ENCODE assay signal across 19 mouse cellular contexts in genomic region chr4:140210129-140210890, GRCm38 (mm10). TPM values are rescaled to one million over a fixed set of nuclear protein-coding genes. Genes with fewer than 3 reads are reported as not detected.
DNase-seq lines count a peak whose midpoint lies in the region; ATAC-seq lines count a peak whose summit lies in the region.
"Had no signal": no experiment of that assay in that cellular context is flagged by ENCODE, and none has a peak within 500 bp of the region (broad histone marks: within the 10 kb centered on the region; RNA-seq: fewer than 3 reads in every experiment).

No protein-coding gene starts in this region.

- no peaks in the 10 kb centered on the region for H3K9me3 ChIP-seq in hindbrain, embryonic 10.5 days
- no peaks in the 10 kb centered on the region for H3K9me3 ChIP-seq in hindbrain, embryonic 16.5 days (ENCODE audit: control insufficient read depth, low read length)
- H3K9me3 ChIP-seq in forebrain, embryonic 12.5 days = no peaks in the 10 kb centered on the region
- no peaks in the 10 kb centered on the region for H3K9me3 ChIP-seq in forebrain, embryonic 15.5 days
- no peaks in the 10 kb centered on the region for H3K9me3 ChIP-seq in midbrain, embryonic 13.5 days
- H3K9me3 ChIP-seq: heart, embryonic 13.5 days; intestine, embryonic 15.5 days had no signal

- H3K27me3 ChIP-seq in hindbrain, embryonic 10.5 days (ENCODE audit: insufficient read depth, poor library complexity, severe bottlenecking) = peaks cover 28% of the 10 kb centered on the region
- no peaks in the 10 kb centered on the region; the same call in 1 of the 2 replicates for H3K27me3 ChIP-seq in hindbrain, embryonic 16.5 days (replicated peaks; ENCODE audit: control insufficient read depth, insufficient read depth, low read length)
- H3K27me3 ChIP-seq in forebrain, embryonic 12.5 days = no peaks in the 10 kb centered on the region
- H3K27me3 ChIP-seq in forebrain, embryonic 15.5 days = no peaks in the 10 kb centered on the region
- no peaks in the 10 kb centered on the region; the same call in 1 of the 2 replicates for H3K27me3 ChIP-seq in midbrain, embryonic 13.5 days

- H3K36me3 ChIP-seq in hindbrain, embryonic 10.5 days = no peaks in the 10 kb centered on the region
- no peaks in the 10 kb centered on the region for H3K36me3 ChIP-seq in hindbrain, embryonic 16.5 days (ENCODE audit: control insufficient read depth, insufficient read depth, low read length)
- H3K36me3 ChIP-seq in forebrain, embryonic 12.5 days (replicated peaks) = no peaks in the 10 kb centered on the region
- no peaks in the 10 kb centered on the region for H3K36me3 ChIP-seq in forebrain, embryonic 15.5 days
- H3K36me3 ChIP-seq in midbrain, embryonic 13.5 days = no peaks in the 10 kb centered on the region
- H3K36me3 ChIP-seq: heart, embryonic 13.5 days; intestine, embryonic 15.5 days had no signal

- peak overlapping the region; percentile 83 for H3K27ac ChIP-seq in hindbrain, embryonic 10.5 days
- H3K27ac ChIP-seq in hindbrain, embryonic 16.5 days (ENCODE audit: low read depth, low read length) = no peak overlapping the region; the same call in 1 of the 2 replicates
- H3K27ac ChIP-seq in forebrain, embryonic 12.5 days = peak overlapping the region; percentile 43; the same call in 1 of the 2 replicates
- peak overlapping the region; percentile 46 for H3K27ac ChIP-seq in forebrain, embryonic 15.5 days (replicated peaks)
- H3K27ac ChIP-seq in midbrain, embryonic 13.5 days = peak overlapping the region; percentile 75
- H3K27ac ChIP-seq: gastrocnemius, adult 2 months; heart, embryonic 13.5 days; intestine, embryonic 15.5 days had no signal

- no peak for ATAC-seq in hindbrain, embryonic 16.5 days
- no peak for ATAC-seq in forebrain, embryonic 12.5 days (ENCODE audit: low FRiP score)
- 0 out of 2 replicates have a peak, but pooled peaks have one; percentile 55 for ATAC-seq in forebrain, embryonic 15.5 days (replicated peaks)
- peak; percentile 66 for ATAC-seq in midbrain, embryonic 13.5 days
- ATAC-seq: intestine, embryonic 15.5 days had no signal

- peaks cover 74% of the 10 kb centered on the region for H3K4me1 ChIP-seq in hindbrain, embryonic 10.5 days (replicated peaks)
- H3K4me1 ChIP-seq in hindbrain, embryonic 16.5 days (ENCODE audit: control insufficient read depth, insufficient read depth, low read depth, low read length) = peaks cover 15% of the 10 kb centered on the region
- H3K4me1 ChIP-seq in forebrain, embryonic 12.5 days = peaks cover 67% of the 10 kb centered on the region
- H3K4me1 ChIP-seq in forebrain, embryonic 15.5 days = peaks cover 39% of the 10 kb centered on the region
- H3K4me1 ChIP-seq in midbrain, embryonic 13.5 days (replicated peaks) = peaks cover 59% of the 10 kb centered on the region

- H3K4me2 ChIP-seq in hindbrain, embryonic 16.5 days (ENCODE audit: low read length) = no peak overlapping the region
- H3K4me2 ChIP-seq in forebrain, embryonic 12.5 days = no peak overlapping the region
- H3K4me2 ChIP-seq in forebrain, embryonic 15.5 days (replicated peaks) = no peak overlapping the region
- H3K4me2 ChIP-seq in midbrain, embryonic 13.5 days (replicated peaks) = no peak overlapping the region
- H3K4me2 ChIP-seq: heart, embryonic 13.5 days; intestine, embryonic 15.5 days; liver, embryonic 11.5 days had no signal

- no peak overlapping the region for H3K9ac ChIP-seq in hindbrain, embryonic 16.5 days (ENCODE audit: low read depth, low read length)
- H3K9ac ChIP-seq in forebrain, embryonic 12.5 days = no peak overlapping the region
- no peak overlapping the region for H3K9ac ChIP-seq in forebrain, embryonic 15.5 days (replicated peaks)
- 0 out of 2 replicates have a peak overlapping the region, but pooled peaks have one; percentile 19 for H3K9ac ChIP-seq in midbrain, embryonic 13.5 days (replicated peaks)
- H3K9ac ChIP-seq: heart, embryonic 13.5 days; intestine, embryonic 15.5 days had no signal

- 49% methylated on average over 11 of the region's 11 CpGs for WGBS in hindbrain, embryonic 10.5 days
- 48% methylated on average over 11 of the region's 11 CpGs for WGBS in hindbrain, embryonic 16.5 days
- WGBS in forebrain, embryonic 12.5 days = 55% methylated on average over 11 of the region's 11 CpGs
- 44% methylated on average over 11 of the region's 11 CpGs for WGBS in forebrain, embryonic 15.5 days
- WGBS in midbrain, embryonic 13.5 days = 30% methylated on average over 11 of the region's 11 CpGs

- DNase-seq in hindbrain, embryonic 10.5 days (ENCODE audit: low spot score) = peak; percentile 43
- no peak for DNase-seq in gastrocnemius, adult 18-20 months (ENCODE audit: low spot score)
- DNase-seq in left cerebral cortex, adult 8-10 months (ENCODE audit: low spot score in 2 of 2) = no peak
- DNase-seq: cerebellum, postnatal 25 days; gastrocnemius, adult 2 months; kidney, adult 9 months; kidney, postnatal 36 days; layer of hippocampus, adult 9-11 months; lung, adult 18-20 months; right cerebral cortex, adult 18-20 months had no signal

- H3K4me3 ChIP-seq in hindbrain, embryonic 10.5 days = no peak overlapping the region
- no peak overlapping the region for H3K4me3 ChIP-seq in hindbrain, embryonic 16.5 days (ENCODE audit: low read length)
- no peak overlapping the region for H3K4me3 ChIP-seq in forebrain, embryonic 12.5 days (replicated peaks)
- H3K4me3 ChIP-seq in forebrain, embryonic 15.5 days = no peak overlapping the region
- H3K4me3 ChIP-seq in midbrain, embryonic 13.5 days (replicated peaks) = no peak overlapping the region
- H3K4me3 ChIP-seq: gastrocnemius, adult 2 months; heart, embryonic 13.5 days; intestine, embryonic 15.5 days had no signal

RNA-seq across cellular contexts. Expression of gene Igsf21, which starts 36.3 kb away (rescaled TPM):
- 6.7 and 13.8 TPM in 2 replicates for polyA plus RNA-seq in hindbrain, embryonic 10.5 days (2016; fragmentation: Nextera tagmentation; extraction: Ambion mirVana)
- 102 and 109 TPM in 2 replicates for polyA plus RNA-seq in hindbrain, embryonic 16.5 days (2015; fragmentation: Nextera tagmentation; extraction: Ambion mirVana)
- polyA plus RNA-seq in forebrain, embryonic 12.5 days (2016; fragmentation: Nextera tagmentation; extraction: Ambion mirVana) = 21.7 and 22.8 TPM in 2 replicates
- polyA plus RNA-seq in forebrain, embryonic 15.5 days (2015; fragmentation: Nextera tagmentation; extraction: Ambion mirVana) = 50.8 and 57.2 TPM in 2 replicates
- polyA plus RNA-seq in midbrain, embryonic 13.5 days (2015; fragmentation: Nextera tagmentation; extraction: Ambion mirVana) = 57.0 and 58.9 TPM in 2 replicates
- total RNA-seq in gastrocnemius, adult 18-20 months (2021) = not detected
- total RNA-seq in left cerebral cortex, adult 8-10 months (2022) = 10 to 100 TPM; 72.2 to 82.7 (median 76.7) TPM
- total RNA-seq: megakaryocyte-erythroid progenitor cell, adult 5-6 weeks had no signal
- polyA plus RNA-seq: C2C12 had no signal

Comparison
In these comparisons a context has a peak if more than half of its experiments do, and no peak if none do; other contexts are left out.
1. ATAC-seq: peak in forebrain, embryonic 15.5 days (single experiment) and midbrain, embryonic 13.5 days (single experiment); none in hindbrain, embryonic 16.5 days (single experiment) and forebrain, embryonic 12.5 days (single experiment).